Mouse (Mus musculus) left cerebral cortex, adult 11 months (tissue): Measurements from ENCODE around the gene Smad5.

Experiments used
- DNase-seq: peaks from one replicate; pipeline ENCODE4 v3.0.0; 2022; ENCODE audit warnings: low spot score

The Smad5 gene

GRCm38 (mm10) chr13:56702469-56703221 lies at the start of gene Smad5:
Smad5 (plus strand) TSS chr13:56703010.
- peak; percentile 73 for DNase-seq

GRCm38 (mm10) chr13:56654176-56654575 lies 48.6 kb upstream of the Smad5 start:
- no peak for DNase-seq

- DNase-seq, result peak; percentile 36
These were observed 44.8 kb upstream of the Smad5 start for GRCm38 (mm10) chr13:56657946-56658512.

GRCm38 (mm10) chr13:56658931-56659330 lies 43.9 kb upstream of the Smad5 start:
- DNase-seq, result no peak

GRCm38 (mm10) chr13:56661914-56662621 lies 40.7 kb upstream of the Smad5 start:
- DNase-seq, result no peak

- no peak for DNase-seq
These were observed 38.3 kb upstream of the Smad5 start for GRCm38 (mm10) chr13:56664256-56665170.

GRCm38 (mm10) chr13:56671206-56671605 lies 31.6 kb upstream of the Smad5 start:
- DNase-seq, result no peak

GRCm38 (mm10) chr13:56677731-56678130 lies 25.1 kb upstream of the Smad5 start:
- no peak for DNase-seq

GRCm38 (mm10) chr13:56678188-56678787 lies 24.5 kb upstream of the Smad5 start:
- DNase-seq, result no peak

- DNase-seq, result no peak
These were observed 23.8 kb upstream of the Smad5 start for GRCm38 (mm10) chr13:56678826-56679504.

- DNase-seq, result no peak
These were observed 20.9 kb upstream of the Smad5 start for GRCm38 (mm10) chr13:56681924-56682323.

- no peak for DNase-seq
These were observed 20.5 kb upstream of the Smad5 start for GRCm38 (mm10) chr13:56682326-56682725.

- DNase-seq, result no peak
These were observed 19.5 kb upstream of the Smad5 start for GRCm38 (mm10) chr13:56683306-56683705.

GRCm38 (mm10) chr13:56692011-56692410 lies 10.8 kb upstream of the Smad5 start:
- DNase-seq, result no peak

- no peak for DNase-seq
These were observed 10.2 kb upstream of the Smad5 start for GRCm38 (mm10) chr13:56692644-56693043.

GRCm38 (mm10) chr13:56695701-56696100 lies 7.1 kb upstream of the Smad5 start:
- DNase-seq, result no peak

- DNase-seq, result no peak
These were observed 6.1 kb upstream of the Smad5 start for GRCm38 (mm10) chr13:56696699-56697098.

GRCm38 (mm10) chr13:56697171-56697570 lies 5.6 kb upstream of the Smad5 start:
- DNase-seq, result no peak

- DNase-seq, result peak; percentile 53
These were observed 4.4 kb upstream of the Smad5 start for GRCm38 (mm10) chr13:56698391-56698790.

GRCm38 (mm10) chr13:56699370-56699769 lies 3.4 kb upstream of the Smad5 start:
- DNase-seq, result no peak

- DNase-seq, result no peak
These were observed 1.8 kb upstream of the Smad5 start for GRCm38 (mm10) chr13:56700981-56701380.
